Mouse (Mus musculus) limb, embryonic 11.5 days (tissue): ENCODE results near the gene Memo1. TPM values are rescaled to one million over a fixed set of nuclear protein-coding genes. Genes with fewer than 3 reads are reported as not detected.

Experiments
- ATAC-seq: fragments of 200-750 bp; cut with Nextera tagmentation; 2 replicates; pipeline ENCODE4 v1.8.0; 2017; ENCODE audit warnings: low read depth; ENCODE audit not compliant: insufficient number of reproducible peaks, low FRiP score, low TSS enrichment
- DNase-seq: peaks from one replicate; pipeline ENCODE4 v3.0.0-alpha.2; 2015; ENCODE audit warnings: low spot score
- H3K27ac ChIP-seq: fragments of 300-500 bp; sonication (generic); replicated peaks from 2 replicates; pipeline ENCODE4 v1.5.1; 2014; ENCODE audit warnings: low read depth, mild to moderate bottlenecking, low read length
- H3K27me3 ChIP-seq: fragments of 300-500 bp; sonication (generic); 2 replicates; pipeline ENCODE4 v1.6.1; 2014; ENCODE audit warnings: mild to moderate bottlenecking, low read length, mixed read lengths; ENCODE audit not compliant: control insufficient read depth, insufficient read depth
- H3K36me3 ChIP-seq: fragments of 300-500 bp; sonication (generic); 2 replicates; pipeline ENCODE4 v1.6.1; 2014; ENCODE audit warnings: mild to moderate bottlenecking, low read length, moderate library complexity, mixed read lengths; ENCODE audit not compliant: control insufficient read depth, insufficient read depth
- H3K4me1 ChIP-seq: fragments of 300-500 bp; sonication (generic); 2 replicates; pipeline ENCODE4 v1.6.1; 2014; ENCODE audit warnings: low read length, mixed read lengths; ENCODE audit not compliant: control insufficient read depth, insufficient read depth
- H3K4me2 ChIP-seq: fragments of 300-500 bp; sonication (generic); 2 replicates; pipeline ENCODE4 v1.6.1; 2014; ENCODE audit warnings: low read depth, mild to moderate bottlenecking, moderate library complexity; ENCODE audit not compliant: severe bottlenecking
- H3K4me3 ChIP-seq: fragments of 300-500 bp; sonication (generic); 2 replicates; pipeline ENCODE4 v1.5.1; 2014; ENCODE audit warnings: low read depth, low read length
- H3K9ac ChIP-seq: fragments of 300-500 bp; sonication (generic); 2 replicates; pipeline ENCODE4 v1.6.1; 2014; ENCODE audit warnings: mild to moderate bottlenecking, low read length
- H3K9me3 ChIP-seq: fragments of 300-500 bp; sonication (generic); 2 replicates; pipeline ENCODE4 v1.6.1; 2016; ENCODE audit warnings: low read length; ENCODE audit not compliant: control insufficient read depth
- WGBS: fragments of 180-500 bp; shearing (Covaris S2); extraction: QIAGEN DNeasy Blood & Tissue Kit; methylation state at CpG from one replicate; pipeline ENCODE4 v1.1.7; 2014; 5-methylcytosine and 5-hydroxymethylcytosine counted together
- polyA plus RNA-seq: library from polyadenylated mRNA; unstranded; fragments of >200 nt; fragmentation: Nextera tagmentation; extraction: Ambion mirVana; gene quantifications from 2 replicates; pipeline ENCODE4 v1.2.1, GENCODE M21; 2014

Gene Memo1
- polyA plus RNA-seq, 1 experiment from 2014 or later: 94.3 TPM

DNA sequence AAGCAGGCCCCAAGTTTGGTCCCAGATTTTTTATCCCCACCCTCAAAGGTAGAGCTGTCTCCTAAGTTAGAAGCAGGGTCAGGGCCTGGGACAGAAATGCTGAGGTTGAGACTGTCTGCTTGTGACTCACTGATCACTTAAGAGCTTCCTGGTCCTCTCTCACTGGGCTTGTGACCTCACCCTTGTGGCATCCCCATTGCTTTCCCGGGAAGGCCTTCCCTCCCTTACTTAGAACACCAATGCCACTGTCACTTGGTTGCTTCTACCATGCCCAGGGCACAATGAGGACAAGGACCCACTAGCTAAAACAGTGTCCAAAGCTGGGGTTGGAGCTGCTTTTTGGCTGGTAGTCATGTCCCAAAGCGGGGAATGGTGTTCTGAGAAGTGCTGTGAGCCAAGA is 6.7 kb downstream of the Memo1 start:
- WGBS: 79% methylated on average over 2 of the region's 2 CpGs
- no peaks in the 10 kb centered on the region for H3K27me3 ChIP-seq
- no peak for DNase-seq
- no peak overlapping the region for H3K27ac ChIP-seq
- no peak overlapping the region for H3K9ac ChIP-seq
- ATAC-seq: no peak
- no peak overlapping the region for H3K4me2 ChIP-seq
- H3K9me3 ChIP-seq: no peaks in the 10 kb centered on the region
- H3K4me1 ChIP-seq: 0 out of 2 replicates have a peak, but pooled peaks cover 5% of the 10 kb centered on the region
- H3K4me3 ChIP-seq: no peak overlapping the region
- peaks cover 5% of the 10 kb centered on the region for H3K36me3 ChIP-seq

DNA sequence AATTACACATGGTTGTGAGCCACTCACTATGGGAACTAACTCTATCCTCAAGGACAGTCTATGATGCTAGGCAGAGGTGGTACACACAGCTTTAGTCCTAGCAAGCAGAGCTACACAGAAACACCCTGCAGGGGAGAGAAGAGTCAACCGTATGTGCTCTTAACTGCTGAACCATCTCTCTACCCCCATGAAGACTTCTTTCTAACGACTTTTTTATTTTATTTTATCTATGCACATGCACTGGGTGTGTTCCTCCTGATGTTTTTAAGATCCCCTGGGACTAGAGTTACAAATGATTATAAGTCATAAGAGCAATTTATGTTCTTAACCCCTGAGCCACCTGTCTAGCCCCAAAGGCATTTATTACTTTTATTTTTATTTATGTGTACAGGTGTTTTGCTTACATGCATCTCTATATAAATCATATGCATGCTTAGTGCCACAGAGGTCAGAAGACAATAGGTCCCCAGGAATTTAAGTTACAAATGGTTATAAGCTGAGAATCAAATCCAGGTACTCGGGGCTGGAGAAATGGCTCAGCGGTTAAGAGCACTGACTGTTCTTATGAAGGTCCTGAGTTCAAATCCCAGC is 9.1 kb downstream of the Memo1 start:
- Histone ChIP-seq H3K9me3 (no peaks in the 10 kb centered on the region), H3K36me3 (peaks cover 5% of the 10 kb centered on the region), H3K9ac (no peak overlapping the region), H3K4me1 (no peaks in the 10 kb centered on the region), H3K4me3 (no peak overlapping the region), H3K27me3 (no peaks in the 10 kb centered on the region), H3K27ac (no peak overlapping the region), H3K4me2 (no peak overlapping the region)
- DNase-seq: no peak
- WGBS: 88% methylated on average over 4 of the region's 4 CpGs
- ATAC-seq: no peak

DNA sequence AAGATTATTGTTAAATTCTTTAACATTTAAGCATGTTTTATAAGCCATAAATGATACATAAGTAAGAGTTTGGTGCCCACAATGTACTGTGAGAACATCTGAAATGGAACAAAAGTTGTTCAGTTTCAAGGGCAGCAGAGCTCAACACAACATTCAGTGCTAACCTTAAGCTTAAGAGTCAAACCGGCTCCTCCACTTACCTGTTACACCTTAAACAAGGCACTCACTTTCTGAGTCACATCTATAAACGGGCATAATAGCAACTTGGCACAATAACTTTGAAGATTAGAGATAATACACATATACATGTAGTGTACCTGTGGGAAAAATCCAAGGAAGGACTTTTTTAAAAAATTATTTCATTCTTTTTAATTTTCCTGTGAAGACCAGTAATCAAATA is 9.6 kb downstream of the Memo1 start:
- Histone ChIP-seq H3K27ac (no peak overlapping the region), H3K4me3 (no peak overlapping the region), H3K9me3 (no peaks in the 10 kb centered on the region), H3K27me3 (no peaks in the 10 kb centered on the region), H3K4me1 (no peaks in the 10 kb centered on the region), H3K9ac (no peak overlapping the region), H3K4me2 (no peak overlapping the region), H3K36me3 (peaks cover 5% of the 10 kb centered on the region)
- DNase-seq (no peak), ATAC-seq (no peak)
- 85% methylated on average over 2 of the region's 2 CpGs for WGBS

DNA sequence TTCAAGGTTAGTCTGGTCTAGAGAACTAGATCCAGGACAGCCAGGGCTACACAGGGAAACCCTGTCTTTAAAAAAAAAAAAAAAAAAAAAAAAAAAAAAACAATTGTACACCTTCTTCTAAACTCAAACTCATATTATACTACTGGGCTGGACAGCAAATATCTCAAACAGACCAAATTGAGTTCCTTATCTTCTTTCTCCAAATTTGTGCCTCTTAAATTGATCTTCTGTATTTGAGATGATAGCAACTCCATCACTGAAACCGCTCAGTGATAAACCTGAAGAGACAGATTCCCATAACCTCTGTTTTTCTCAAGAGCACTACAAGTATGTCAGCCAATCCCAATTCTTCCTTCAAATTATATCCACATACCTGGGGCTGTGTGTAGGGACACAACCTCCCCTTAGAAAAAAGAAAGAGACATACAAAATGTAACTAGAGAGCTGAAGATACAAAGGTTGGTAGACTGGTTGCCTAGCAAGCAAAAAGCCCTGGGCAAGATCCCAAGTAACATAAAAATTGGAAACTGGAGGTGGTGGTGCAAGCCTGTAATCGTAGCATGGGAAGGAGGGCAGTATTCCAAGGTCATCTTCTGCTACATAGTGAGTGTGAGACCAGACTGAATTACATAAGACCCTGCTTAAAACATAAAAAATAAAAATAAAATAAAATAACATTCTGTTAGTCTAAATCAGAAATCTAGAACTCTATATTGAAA is 10.8 kb downstream of the Memo1 start:
- Histone ChIP-seq H3K27me3 (no peaks in the 10 kb centered on the region), H3K27ac (no peak overlapping the region), H3K9me3 (no peaks in the 10 kb centered on the region), H3K4me1 (no peaks in the 10 kb centered on the region), H3K4me3 (no peak overlapping the region), H3K9ac (no peak overlapping the region), H3K36me3 (peaks cover 5% of the 10 kb centered on the region), H3K4me2 (no peak overlapping the region)
- 92% methylated on average over 2 of the region's 2 CpGs for WGBS
- ATAC-seq (no peak), DNase-seq (no peak)

DNA sequence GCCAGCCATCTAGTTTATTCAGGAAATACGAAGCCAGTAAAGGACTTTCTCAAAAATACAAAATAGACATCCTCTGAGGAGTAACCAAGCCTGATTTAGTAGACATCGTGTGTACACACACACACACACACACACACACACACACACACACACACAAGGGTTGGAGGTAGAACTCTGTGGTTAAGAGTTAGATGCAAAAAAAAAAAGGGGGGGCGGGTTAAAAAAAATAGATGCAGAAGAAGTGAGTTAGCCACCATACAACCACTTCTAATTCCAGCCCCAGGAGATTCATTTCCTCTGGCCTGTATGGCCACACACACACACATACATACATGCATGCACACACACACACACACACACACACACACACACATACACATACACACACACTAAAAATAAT is 13.3 kb downstream of the Memo1 start:
- Histone ChIP-seq H3K4me3 (no peak overlapping the region), H3K4me1 (no peaks in the 10 kb centered on the region), H3K36me3 (no peaks in the 10 kb centered on the region), H3K9me3 (no peaks in the 10 kb centered on the region), H3K27ac (no peak overlapping the region), H3K9ac (no peak overlapping the region), H3K4me2 (no peak overlapping the region), H3K27me3 (no peaks in the 10 kb centered on the region)
- no peak for ATAC-seq
- 82% methylated on average over 3 of the region's 3 CpGs for WGBS
- no peak for DNase-seq

DNA sequence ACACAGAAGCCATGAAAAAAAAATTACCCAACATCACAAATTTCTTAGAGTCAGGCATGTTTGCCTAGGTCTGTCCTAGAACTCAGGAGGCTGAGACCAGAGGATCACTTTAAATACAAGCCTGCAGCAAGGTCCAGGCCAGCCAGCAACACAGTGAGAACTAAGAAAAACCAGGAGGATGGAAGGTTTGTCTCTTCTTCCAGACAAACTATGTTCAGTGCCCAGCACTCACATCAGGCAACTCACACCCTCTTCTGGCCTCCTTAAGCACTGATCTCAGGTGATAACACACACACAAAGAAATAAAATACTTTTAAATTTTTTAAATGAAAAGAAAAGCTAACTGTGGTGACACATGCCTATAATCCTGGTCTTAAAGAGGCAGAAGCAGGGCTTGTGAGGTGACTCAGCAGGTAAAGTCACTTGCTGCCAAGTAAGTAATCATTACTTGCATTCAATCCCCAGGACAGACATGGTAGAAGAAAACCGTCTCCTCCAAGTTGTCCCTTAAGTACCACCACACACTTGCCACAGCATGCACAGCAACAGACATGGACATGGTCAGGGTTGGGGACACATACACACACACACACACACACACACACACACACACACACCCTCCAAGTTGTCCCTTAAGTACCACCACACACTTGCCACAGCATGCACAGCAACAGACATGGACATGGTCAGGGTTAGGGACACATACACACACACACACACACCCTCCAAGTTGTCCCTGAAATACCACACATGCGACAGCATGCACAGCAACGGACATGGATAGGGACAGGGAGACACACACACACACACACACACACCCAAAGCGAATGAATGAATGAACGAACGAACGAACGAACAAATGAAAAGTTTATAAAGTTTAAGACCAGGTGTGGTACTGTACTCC is 16.1 kb downstream of the Memo1 start:
- WGBS: 95% methylated on average over 8 of the region's 8 CpGs
- ATAC-seq: no peak

DNA sequence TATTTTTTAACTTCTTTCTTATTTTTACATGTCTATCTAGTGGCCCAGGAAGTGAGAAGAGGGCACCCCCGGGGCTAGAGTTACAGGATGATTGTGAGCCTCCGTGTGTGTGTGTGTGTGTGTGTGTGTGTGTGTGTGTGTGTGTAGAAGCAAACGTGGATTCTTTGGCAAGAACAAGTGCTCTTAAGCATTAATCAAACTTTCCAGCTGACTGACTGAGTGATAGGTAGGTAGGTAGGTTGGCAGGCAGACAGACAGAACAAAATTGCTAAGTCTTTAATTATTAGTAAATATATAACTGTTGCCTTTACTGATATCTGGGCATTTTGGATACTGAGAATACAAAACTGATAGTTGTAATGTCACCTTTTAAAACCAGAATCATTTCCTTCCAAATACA is 20.9 kb downstream of the Memo1 start:
- DNase-seq: no peak
- no peak for ATAC-seq
- Histone ChIP-seq H3K4me2 (no peak overlapping the region), H3K27me3 (no peaks in the 10 kb centered on the region), H3K9me3 (no peaks in the 10 kb centered on the region), H3K27ac (no peak overlapping the region), H3K4me1 (no peaks in the 10 kb centered on the region), H3K9ac (no peak overlapping the region), H3K4me3 (no peak overlapping the region), H3K36me3 (no peaks in the 10 kb centered on the region; the same call in 1 of the 2 replicates)
- WGBS: 89% methylated on average over 3 of the region's 3 CpGs

More for the DNA sequence above, 16.1 kb downstream of the Memo1 start:
- DNase-seq: no peak
- Histone ChIP-seq H3K36me3 (no peaks in the 10 kb centered on the region; the same call in 1 of the 2 replicates), H3K9ac (no peak overlapping the region), H3K27me3 (no peaks in the 10 kb centered on the region), H3K4me3 (no peak overlapping the region), H3K4me1 (no peaks in the 10 kb centered on the region), H3K27ac (no peak overlapping the region), H3K9me3 (no peaks in the 10 kb centered on the region), H3K4me2 (no peak overlapping the region)

DNA sequence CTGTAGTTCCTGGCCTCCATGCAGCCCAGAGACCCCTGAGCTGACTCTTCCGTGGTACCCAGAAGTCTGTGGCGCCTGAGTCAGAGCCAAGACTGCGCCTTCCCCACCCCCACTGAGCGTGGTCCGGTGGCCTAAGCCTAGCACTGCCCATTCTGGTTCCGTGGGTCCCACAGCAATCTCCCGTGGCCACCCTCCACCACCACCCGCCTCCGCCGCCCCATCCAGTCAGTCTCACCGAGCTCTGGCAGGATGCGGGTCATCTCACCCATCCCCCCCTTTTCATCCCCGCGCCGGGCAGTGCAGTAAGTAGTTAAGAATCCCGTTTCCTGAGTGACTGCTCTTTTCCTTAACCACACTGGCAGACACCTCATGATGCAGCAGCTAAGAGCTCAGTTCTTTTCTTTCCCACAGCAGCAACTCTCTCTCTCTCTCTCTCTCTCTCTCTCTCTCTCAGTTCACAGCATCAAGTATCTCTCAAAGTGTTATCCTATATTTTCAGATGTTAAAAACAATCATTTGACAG is 22.6 kb downstream of the Memo1 start:
- no peak overlapping the region for H3K4me3 ChIP-seq
- ATAC-seq: no peak
- no peaks in the 10 kb centered on the region; the same call in 1 of the 2 replicates for H3K36me3 ChIP-seq
- no peak overlapping the region for H3K9ac ChIP-seq
- no peaks in the 10 kb centered on the region for H3K27me3 ChIP-seq
- no peak for DNase-seq
- H3K4me1 ChIP-seq: no peaks in the 10 kb centered on the region
- no peak overlapping the region for H3K4me2 ChIP-seq
- no peak overlapping the region for H3K27ac ChIP-seq
- WGBS: 74% methylated on average over 16 of the region's 16 CpGs
- H3K9me3 ChIP-seq: no peaks in the 10 kb centered on the region
